Mouse (Mus musculus) fat pad, adult 2 months (tissue): ENCODE measurements around the gene Tmem222.

Experiments used
- DNase-seq: peaks from one replicate; pipeline ENCODE4 v3.0.0-alpha.2; 2011; ENCODE audit warnings: low read depth, low spot score; ENCODE audit errors: extremely low read depth

Tmem222 gene

DNA sequence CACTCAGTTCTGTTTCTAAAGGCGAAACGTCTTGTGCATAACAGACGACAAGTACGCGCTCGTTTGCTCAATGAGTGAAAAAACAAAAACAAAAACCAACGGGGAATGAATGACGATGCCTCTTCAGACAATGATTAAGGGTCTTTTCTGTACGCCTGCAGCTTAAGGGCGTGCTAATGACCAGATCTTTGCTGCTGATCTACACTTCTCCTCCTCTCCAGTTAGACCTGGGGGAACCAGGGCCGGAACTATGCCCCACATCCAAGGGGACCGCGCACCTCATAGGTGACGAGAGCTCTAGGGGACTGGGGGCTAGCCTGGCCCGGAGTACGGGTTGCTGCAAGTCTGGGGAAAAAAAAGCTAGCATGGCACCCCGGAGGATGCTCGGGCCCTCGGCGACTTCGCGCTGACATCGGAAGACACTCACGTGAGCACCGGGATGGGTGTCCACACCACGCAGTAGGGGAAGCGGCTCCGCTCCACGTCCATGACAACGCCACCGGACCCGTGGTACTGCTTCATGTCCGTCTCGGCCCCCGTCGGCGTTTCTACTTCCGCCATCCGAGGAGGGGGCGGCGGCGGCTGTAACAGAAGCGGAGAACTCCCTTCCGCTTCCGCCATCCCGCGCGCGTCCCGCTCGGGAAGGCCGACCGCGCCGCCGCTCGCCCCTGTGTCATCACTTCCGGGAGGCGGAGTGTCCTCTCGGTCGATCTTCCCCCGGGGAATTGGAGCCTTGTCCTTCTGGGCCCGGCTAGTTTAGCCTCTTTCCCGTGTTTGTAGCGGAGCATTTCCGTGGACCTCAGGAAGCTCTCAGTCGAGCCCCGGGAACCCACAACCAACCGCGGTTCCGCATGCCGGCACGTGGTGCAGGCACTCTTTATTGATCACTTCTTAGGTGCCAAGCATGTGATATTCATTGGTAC lies at the start of gene Tmem222:
Gene Tmem222, minus strand, starts transcription at position 689 of the 923 bp plus-strand sequence.
- no peak for DNase-seq

DNA sequence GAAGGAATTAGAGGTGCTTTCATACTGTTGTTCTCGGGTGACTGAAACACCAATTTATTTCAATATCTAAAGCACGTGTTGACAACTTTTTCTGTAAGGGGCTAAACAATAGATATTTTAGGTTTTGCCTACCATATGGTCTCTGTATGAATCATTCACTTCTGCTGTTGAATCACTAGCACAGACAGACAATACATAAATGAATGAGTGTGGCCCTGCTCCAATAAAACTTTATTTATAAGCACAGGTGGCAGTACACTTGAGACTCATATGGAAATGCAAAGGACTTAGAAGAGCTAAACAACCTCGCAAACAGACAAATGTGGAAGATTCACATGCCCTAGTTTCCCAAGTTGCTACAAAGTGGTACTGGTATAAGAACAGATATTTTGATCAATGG lies 42.1 kb upstream of the Tmem222 start:
- no peak for DNase-seq

DNA sequence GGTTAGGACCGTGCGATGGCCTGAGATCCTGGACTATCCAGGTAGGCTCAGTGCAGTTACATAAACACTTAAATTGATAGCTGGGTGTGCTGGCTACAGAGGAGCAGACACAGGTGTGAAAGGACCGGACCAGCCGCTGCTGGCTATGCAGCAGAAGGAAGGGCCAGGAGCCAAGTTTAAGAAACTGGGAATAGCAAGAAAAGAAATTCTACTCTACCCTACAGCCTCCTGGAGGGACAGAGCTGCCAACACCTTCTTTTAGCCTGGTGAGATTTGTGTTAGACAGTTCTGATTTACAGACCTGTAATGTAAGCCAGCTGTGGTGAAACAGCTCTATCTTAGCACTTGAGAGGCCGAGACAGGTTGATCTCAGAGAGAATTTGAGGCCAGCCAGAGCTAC lies 38.4 kb upstream of the Tmem222 start:
- peak; percentile 70 for DNase-seq

DNA sequence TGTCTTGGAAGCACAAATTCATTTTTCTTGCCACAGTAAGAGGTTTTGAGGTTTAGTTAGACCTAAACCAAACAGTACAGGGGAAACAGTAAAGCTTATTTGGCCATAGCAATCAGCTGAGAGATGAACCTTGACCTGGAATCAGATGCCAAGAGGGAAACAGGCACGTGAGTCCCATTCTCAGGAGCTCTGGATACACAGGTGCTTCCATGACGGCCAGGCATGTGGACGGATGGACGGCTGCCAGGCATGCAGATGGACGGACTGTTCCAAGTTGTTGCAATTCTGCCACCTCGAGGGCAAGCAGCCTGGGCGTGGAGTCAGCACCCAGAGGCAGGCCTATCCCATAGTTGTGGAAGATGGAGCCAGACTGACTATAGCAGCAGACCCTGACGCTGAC lies 37.3 kb upstream of the Tmem222 start:
- DNase-seq, result peak; percentile 74

DNA sequence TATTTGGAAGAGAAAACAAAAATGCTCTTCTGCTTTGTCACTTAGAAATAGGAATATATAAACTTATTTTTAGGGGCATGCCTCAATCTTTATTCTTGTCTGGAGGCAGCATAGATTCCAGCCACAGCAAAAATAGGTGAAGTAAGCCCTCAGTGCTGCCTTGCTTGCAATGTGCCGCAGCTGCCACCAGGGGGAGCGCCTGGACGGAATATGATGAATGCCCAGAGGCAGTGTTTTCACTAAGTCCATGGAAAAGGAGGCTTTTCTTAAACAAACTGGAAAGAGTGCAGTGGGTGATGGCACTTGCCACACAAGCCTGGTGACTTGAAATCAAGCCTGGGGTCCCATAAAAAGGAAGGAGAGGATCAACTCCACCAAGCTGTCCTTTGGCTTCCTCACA lies 32.4 kb upstream of the Tmem222 start:
- DNase-seq, result no peak

DNA sequence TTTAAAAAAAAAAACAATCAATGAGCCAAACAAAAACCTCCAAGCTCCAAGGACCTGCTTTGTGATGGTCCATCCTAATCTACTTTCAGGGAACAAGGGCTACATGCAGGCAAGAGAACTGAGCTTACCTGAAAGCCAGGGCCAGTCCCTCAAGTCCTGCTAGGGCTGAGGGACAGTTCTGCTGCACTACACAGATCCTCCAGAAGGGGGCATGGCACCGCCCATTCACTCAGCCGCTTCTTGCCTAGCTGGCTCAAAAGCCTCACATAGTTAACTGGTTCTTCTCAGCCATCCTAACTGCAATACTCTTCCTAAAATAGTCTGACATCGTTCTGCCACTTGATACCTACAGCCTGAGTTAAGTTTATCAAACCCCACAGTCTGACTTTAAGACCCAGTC lies 29.7 kb upstream of the Tmem222 start:
- DNase-seq, result no peak

DNA sequence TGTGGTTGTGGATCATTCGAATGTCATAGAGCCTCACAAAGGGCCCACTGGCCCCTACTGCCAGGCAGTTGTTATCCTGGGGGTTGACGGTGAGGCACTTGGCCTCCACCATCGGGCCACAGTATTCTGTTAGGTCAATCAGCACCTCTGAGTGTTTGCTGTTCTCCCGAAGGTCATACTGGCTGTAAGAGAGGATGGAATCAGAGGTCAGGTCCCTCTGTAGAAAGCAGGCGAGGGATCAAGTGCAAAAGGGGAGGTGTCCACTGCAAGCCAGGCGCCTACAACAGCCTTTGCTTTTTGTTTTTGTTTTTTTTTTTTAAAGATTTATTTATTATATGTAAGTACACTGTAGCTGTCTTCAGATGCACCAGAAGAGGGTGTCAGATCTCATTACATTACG lies 28.2 kb upstream of the Tmem222 start:
- DNase-seq, result no peak

DNA sequence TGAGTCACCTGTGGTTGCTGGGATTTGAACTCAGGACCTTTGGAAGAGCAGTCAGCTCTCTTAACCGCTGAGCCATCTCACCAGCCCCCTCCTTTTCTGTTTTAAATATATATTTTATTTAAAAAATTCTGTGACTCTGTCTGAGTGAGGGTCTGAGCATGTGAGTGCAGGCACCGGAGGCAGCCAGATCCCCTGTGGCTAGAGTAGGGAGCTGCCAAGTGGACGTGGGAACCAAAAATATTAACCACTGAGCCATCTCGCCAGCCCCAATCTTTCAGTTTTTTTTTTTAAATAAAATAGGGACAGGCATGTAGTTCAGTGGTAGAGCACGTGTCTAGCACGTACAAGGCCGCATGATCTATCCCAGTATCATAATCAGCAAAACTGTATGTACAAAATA lies 27.2 kb upstream of the Tmem222 start:
- DNase-seq, result no peak

DNA sequence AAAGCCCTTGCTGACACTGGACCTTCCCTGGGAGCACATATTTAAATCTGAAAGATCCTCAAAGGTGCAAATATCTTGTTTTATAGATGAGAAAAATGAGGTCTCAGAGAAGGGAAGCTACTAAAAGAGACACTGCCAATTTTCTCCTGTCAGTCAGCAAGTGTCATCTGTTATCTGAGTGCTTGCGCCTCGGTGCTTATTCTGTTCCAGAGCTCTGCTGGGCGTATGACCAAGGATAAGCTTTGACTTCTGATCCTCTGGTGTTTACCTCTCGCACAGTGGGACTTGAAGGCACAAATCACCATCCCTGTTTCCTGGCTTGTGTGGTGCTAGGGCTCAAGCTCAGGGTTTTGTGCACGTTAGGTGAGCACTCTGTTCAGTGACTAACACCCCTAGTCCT lies 25.1 kb upstream of the Tmem222 start:
- DNase-seq, result no peak

DNA sequence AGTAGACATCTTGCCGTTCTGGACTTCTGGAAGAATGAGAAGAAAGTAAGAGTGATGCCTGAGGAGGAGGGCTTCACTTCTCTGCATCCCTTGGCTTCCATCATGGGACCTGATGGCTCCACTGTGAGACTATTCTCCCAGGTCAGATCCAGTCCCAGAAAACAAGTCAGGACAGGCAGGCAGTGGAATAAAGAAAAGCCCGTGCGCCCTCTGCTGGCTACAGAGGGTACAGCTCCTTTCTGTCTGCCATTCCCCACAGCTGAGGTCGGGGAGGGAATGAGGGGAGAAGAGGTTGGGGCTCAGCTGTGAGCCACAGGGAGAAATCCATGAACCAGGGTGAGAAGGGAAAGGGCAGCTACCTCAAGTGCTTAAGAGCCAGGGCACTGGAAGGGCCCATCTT lies 24.2 kb upstream of the Tmem222 start:
- no peak for DNase-seq

DNA sequence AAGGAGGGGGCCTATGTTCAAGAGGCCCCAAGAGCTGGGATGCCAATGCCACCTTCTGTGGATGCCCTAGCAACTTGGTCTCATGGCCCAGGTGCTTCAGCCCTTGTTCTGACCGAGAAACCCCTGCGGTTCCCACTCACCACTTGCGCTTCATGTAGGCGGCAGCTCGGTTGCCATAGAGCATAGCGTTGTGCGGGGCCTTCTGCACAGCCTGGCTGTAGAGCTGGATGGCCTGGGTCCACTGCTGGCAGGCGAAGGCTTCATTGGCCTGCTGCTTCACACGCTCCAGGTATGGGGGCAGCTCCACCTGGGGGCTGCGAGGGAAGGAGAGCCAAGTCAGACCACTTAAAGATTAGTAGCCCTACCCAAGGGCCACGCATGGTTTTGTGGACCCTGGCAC lies 22.8 kb upstream of the Tmem222 start:
- DNase-seq, result no peak

DNA sequence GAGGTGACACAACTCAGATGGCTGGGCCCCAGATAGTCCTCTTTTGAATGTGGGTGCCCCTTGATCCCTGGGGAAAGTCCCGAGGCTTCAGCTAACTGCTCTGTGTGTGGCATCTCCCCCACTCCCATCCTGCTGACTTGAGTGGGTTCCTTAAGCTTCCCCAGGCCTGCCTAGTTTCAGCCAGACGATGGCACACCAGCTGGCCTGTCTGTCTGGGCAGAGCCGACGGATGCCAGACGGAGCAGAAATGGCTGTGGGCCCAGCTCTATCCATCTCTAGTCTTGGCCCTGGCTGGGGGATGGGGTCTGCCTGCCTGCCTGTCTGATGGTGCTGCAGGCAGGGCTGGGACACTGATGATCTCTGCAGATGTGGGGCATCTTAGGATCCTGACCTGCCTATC lies 22.1 kb upstream of the Tmem222 start:
- DNase-seq, result no peak

DNA sequence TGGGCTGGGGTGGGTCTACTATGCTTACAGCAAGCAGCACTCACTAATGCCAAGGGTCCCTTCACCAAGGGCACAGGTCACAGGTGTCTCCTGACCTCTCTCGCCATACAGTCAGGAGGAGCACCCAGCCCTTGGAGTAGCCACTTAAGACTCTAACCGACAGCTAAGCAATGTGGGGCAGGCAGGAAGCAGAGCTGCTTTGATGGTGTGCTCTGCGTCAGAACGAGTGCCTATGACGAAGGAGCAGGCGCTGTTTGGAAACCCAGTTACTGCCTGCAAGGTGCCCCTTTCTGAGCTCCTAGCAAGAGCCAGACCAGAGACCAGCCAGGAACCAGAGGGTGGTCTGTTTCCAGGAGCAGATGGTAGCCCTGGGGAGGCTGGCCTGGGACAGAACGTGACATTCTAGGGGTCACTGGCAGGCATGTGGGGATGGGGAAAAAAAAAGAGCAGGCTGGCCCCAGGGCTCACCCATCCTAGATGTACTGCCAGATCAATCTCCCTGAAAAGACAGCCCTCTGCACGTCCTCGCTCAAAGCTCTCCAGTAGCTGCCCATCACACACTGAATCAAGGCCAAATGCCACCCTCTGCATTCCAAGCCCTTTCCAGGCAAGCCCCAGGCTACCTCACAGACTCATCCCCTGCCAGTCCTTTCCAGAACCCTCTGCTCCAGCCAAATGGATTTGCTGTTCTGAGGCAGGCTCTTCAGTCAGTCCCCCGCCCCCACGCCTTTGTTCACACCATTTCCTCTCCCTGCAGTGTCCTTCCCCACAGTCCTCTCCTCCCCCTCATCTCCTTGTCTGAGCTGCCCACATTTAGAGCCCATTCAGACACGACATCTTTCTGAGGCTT lies 21.1 kb upstream of the Tmem222 start:
- peak; percentile 91 for DNase-seq

DNA sequence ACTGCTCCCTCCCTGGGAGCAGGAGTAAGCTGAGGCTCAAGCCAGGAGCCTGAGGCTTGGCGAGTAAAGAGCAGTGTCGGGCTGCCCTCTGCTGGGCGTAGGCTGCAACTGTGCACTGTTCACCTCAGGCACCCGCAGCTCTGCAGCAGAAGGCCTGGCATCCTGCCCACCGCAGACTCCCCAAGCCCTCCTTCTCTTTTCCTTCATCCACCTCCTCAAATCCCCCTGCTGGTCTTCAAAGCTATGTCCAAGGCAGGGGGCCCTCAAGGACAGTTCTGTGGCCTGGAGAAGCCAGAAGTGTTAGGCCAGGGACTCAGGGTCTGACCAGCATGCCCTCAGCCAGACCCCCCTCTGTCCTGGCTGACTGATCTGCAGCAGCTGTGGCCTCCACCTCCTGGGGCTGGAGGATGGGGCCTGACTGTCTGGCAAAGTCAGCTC lies 20.2 kb upstream of the Tmem222 start:
- DNase-seq, result no peak

DNA sequence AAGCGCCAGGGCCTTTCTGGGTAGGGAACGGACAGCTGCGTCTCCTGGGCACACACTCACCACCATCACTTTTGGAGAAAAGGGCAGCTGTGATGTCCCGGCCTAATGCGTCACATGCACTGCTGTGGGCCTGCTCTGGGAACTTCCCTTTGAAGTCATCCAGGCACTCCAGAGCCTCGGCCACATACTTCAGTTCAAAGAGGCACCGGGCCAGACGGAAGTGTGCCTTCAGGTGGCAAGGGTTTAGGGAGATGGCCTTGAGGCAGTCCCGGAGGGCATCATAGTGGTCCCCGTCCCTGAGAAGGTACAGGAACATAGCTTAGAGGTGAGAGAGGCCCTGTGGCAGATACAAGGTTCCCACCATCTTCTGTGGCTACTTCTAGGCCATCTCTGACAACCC lies 19.8 kb upstream of the Tmem222 start:
- DNase-seq, result no peak

DNA sequence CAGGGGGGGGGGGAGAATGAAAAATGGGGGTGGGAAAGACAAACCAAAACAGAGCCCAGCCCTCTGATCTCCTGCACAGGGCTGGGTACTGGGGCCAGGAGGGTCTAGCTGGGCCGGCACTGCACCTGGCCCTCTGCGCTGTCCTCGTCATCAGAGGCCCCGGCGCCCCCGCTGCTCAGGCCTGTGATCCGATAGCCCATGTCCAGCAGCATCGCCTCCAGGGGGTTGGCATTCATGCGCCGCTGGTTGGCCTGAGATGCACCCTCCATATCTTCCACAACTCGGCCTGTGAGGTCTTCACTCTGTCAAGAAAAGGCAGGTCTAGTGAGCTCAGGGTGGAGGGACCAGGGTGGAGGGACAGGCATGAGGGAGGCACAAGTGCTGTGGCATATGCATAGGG lies 16.5 kb upstream of the Tmem222 start:
- DNase-seq, result no peak

DNA sequence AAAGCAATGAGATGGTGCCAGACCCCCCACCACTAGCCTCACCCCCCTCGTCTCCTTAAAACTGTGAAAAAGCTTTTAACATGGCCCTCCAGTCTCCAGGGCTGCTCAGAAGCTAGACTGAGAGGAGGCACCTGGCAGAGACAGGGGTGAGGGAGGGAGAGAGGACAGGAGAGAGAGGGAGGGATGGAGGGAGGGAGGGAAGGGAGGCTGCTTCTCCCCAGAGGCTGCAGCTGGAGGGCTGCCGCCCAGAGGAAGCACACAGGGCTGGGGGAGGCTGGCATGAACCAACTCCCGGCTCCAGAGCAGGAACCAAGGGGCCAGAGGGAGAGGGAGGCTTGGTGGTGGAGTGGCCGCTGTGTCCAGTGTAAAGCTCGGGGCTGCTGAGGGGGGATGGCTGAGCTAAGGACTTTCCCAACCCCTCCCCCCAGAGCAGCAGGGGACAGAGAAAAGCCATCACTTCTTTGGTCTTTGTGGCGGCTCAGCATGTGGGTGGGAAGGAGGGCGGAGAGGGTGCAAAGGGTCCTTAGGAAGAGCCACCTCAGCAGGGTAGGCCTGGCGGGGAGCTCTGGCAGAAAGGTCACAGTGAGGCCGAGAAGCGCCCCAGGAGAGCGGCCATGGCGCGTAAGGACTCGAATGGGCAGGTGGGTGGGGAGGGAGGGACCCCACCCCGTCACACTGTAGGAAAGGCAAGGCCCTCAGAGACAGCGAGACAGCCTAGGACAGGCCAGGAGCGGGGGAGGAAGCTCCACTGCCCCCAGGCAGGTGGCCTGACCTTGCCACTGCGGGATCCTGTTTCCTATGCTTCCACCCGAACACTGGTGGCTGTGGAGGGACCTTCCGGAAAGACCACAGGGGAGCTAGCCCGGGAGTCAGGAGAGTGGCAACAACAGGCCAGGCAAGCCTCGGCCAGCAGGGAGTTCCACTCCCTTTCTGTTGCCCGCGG lies 15.6 kb upstream of the Tmem222 start:
- no peak for DNase-seq

DNA sequence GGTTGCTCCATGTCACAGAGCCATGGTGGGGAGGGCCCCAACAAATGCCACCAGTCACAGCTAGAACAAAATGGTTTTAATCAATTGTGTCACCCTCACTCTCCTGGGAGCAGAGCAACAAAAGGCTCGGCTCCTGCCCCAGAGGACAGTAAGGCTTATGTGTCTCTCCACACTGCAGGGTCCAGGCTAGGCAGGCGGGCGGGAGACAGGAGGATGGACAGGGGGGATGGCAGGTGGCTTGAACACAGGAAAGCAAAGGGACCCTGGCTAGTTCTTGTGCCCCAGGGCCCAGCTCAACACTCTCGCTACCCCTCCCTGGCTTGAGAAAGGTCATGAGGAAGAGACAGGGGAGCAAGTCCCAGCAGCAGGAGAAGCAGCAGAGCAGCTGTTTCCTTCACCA lies 14.8 kb upstream of the Tmem222 start:
- no peak for DNase-seq

DNA sequence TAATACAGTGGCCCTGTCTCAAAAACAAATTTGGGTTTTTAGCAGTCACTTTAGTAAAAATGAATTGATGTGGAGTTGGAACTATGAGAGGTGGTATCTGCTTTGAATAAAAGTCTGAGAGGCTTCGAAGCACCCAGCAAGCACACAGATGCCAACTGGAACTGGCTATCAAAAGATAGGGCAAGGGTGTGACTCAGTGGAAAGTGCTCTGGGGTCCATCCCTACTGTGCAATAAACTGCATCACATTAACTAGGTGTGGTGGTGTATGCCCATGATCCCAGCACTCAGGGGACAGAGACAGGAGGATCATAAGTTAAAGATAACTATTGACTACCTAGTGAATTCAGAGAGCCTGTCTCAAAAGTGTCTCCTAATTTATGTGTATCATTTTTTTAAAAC lies 13.7 kb upstream of the Tmem222 start:
- no peak for DNase-seq

DNA sequence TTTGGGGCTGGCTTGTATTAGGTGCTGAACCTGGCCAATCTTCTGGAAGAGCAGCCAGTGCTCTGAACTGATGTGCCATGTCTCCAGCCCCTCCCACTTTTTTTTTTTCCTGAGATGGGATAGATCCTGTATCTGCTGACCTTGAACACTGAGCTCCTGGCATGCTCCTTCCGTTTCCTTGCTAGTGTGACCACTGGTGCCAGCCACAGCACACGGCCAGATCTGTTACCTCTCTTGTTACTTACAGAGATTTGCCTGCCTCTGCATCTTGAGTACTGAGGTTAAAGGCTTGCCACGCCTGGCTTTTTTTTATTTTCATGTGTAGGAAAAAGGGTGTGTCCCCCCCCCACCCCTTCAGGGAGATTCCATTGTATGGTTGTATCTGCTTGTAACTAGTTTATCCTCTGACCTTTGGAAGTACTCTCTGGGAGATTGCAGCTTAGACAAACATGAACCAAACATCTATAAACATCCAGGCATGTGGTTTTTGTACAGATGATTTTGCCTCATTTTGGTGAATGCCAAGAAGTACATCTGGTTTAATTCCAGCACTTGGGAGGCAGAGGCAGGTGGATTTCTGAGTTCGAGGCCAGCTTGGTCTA lies 9.0 kb upstream of the Tmem222 start:
- DNase-seq, result no peak

DNA sequence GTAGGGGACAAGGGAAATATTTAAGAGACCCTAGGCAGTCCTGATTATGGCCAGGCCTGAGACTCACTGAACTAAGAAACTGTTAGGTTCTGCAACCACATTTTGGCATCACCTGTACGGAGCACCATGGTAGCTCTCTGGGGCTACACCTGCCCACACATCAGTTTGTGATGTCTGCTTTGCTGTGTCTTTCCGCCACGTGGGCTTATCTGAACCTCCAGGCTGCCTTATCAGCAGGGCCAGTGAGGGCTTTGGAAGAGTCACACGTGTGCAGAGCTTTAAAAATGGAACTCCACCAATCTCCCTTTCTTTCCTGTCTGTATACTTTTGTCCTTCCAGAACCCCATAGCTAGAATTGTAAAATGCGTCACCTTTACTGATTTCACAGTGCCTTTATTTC lies 8.4 kb upstream of the Tmem222 start:
- no peak for DNase-seq
